Mouse (Mus musculus): ENCODE measurements around the gene Fgfr4. TPM values are rescaled to one million over a fixed set of nuclear protein-coding genes. Genes with fewer than 3 reads are reported as not detected.

Gene Fgfr4
- polyA plus RNA-seq, 1 experiment from 2014 or later: 0.25 TPM

Other genes starting within 250 kb of the Fgfr4 start
- 2.8 TPM in 2 replicates for gene Unc5a, start 203.2 kb upstream of the Fgfr4 start, polyA plus RNA-seq (2016; fragmentation: Nextera tagmentation; extraction: Ambion mirVana)
- 1.1 and 1.4 TPM in 2 replicates for gene Hk3, start 131.3 kb upstream of the Fgfr4 start, polyA plus RNA-seq (2016; fragmentation: Nextera tagmentation; extraction: Ambion mirVana)
- gene Uimc1, start 52.3 kb upstream of the Fgfr4 start, polyA plus RNA-seq (2016; fragmentation: Nextera tagmentation; extraction: Ambion mirVana): 23.2 and 24.1 TPM in 2 replicates
- 21.8 and 22.9 TPM in 2 replicates for gene Zfp346, start 47.3 kb upstream of the Fgfr4 start, polyA plus RNA-seq (2016; fragmentation: Nextera tagmentation; extraction: Ambion mirVana)
- not detected in 2 replicates for gene Gm17617, start 19.1 kb upstream of the Fgfr4 start, polyA plus RNA-seq (2016; fragmentation: Nextera tagmentation; extraction: Ambion mirVana)
- 70.7 and 72.9 TPM in 2 replicates for gene Nsd1, start 57.1 kb downstream of the Fgfr4 start, polyA plus RNA-seq (2016; fragmentation: Nextera tagmentation; extraction: Ambion mirVana)
- gene Prelid1, start 167.9 kb downstream of the Fgfr4 start, polyA plus RNA-seq (2016; fragmentation: Nextera tagmentation; extraction: Ambion mirVana): 494 and 539 TPM in 2 replicates
- 72.7 and 82.3 TPM in 2 replicates for gene Rab24, start 169.3 kb downstream of the Fgfr4 start, polyA plus RNA-seq (2016; fragmentation: Nextera tagmentation; extraction: Ambion mirVana)
- gene Mxd3, start 177.2 kb downstream of the Fgfr4 start, polyA plus RNA-seq (2016; fragmentation: Nextera tagmentation; extraction: Ambion mirVana): 24.2 and 28.1 TPM in 2 replicates
- 105 and 107 TPM in 2 replicates for gene Lman2, start 210.1 kb downstream of the Fgfr4 start, polyA plus RNA-seq (2016; fragmentation: Nextera tagmentation; extraction: Ambion mirVana)
- 0.41 and 0.52 TPM in 2 replicates for gene Rgs14, start 217.1 kb downstream of the Fgfr4 start, polyA plus RNA-seq (2016; fragmentation: Nextera tagmentation; extraction: Ambion mirVana)
- not detected in 2 replicates for gene Slc34a1, start 245.5 kb downstream of the Fgfr4 start, polyA plus RNA-seq (2016; fragmentation: Nextera tagmentation; extraction: Ambion mirVana)

Measured in midbrain, embryonic 10.5 days (tissue).